Mouse (Mus musculus) olfactory bulb, adult 2 months (tissue): ENCODE measurements around the gene Mapk13.

Source experiments
- CTCF ChIP-seq: fragments of 200-500 bp; IDR thresholded peaks from 2 replicates; pipeline ENCODE4 v1.5.1; 2012; ENCODE audit warnings: low read depth, mild to moderate bottlenecking, low read length, moderate library complexity; ENCODE audit not compliant: insufficient read depth
- POLR2A ChIP-seq: fragments of 200-500 bp; IDR thresholded peaks from 2 replicates; pipeline ENCODE4 v1.6.1; 2012; ENCODE audit warnings: mild to moderate bottlenecking, low read depth, low read length, moderate library complexity; ENCODE audit not compliant: insufficient read depth

GRCm38 (mm10) chr17:28804973-28805372, 35.9 kb downstream of the Mapk13 start:
- TF ChIP-seq CTCF = no peak
- no peak for TF ChIP-seq POLR2A
